Mouse (Mus musculus): Measurements from ENCODE around the gene Fbxo3. TPM values are rescaled to one million over a fixed set of nuclear protein-coding genes. Genes with fewer than 3 reads are reported as not detected.
A peak's percentile ranks its signal among the peaks of the same experiment; 100 is the strongest.
"Not testable (repeated sequence)": the region's sequence is repeated elsewhere in the genome, so short reads cannot be mapped to it uniquely, and the experiment has no call there.

Fbxo3 gene
- total RNA-seq, 2 experiments from 2014 or later, result 45.1 to 57.4 TPM

DNA sequence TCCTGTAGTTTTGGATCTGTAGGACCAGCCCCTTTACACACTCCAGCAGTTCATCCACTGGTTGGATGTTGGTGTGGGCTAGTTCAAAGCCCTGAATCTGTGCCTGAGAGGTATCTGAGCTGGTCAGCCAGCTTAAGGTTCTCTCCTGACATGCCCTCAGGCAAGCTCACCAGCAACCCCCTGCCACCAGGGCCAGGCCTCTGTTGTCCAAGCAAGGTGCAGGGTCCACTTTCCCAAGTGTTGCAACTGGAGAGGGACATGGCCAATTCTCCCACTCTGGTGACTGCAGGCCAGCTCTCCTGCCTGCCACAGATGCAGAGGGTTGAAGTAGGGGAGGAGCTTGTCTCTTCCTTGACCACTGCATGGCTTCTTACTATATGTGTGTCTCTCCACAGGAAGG is 56.5 kb downstream of the Fbxo3 start:
- ATAC-seq (replicated peaks; ENCODE audit: poor library complexity, severe bottlenecking), result not testable (repeated sequence)

DNA sequence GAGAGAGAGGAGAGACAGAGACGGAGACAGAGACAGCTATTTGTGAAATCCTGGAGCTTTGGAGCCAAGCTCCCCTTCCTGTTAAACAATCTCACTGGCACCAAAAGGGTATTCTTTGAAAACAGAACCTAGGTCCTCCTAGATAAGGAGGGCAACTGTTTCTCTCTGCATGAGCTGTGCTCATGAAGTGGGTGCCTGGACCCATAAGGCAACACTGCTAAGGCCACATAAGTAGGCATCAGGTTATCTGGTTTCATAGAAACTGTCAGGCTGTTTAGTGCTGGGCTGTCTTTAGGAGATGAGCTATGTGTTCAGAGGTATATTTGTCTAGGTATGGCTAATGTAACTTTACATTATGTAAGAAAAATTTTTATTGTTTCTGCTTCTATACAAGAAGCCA is 60.0 kb downstream of the Fbxo3 start:
- ATAC-seq (replicated peaks; ENCODE audit: poor library complexity, severe bottlenecking), result not testable (repeated sequence)

- no peak for ATAC-seq (replicated peaks; ENCODE audit: poor library complexity, severe bottlenecking)
Observed at GRCm38 (mm10) chr2:104093305-104093704, 65.8 kb downstream of the Fbxo3 start.

DNA sequence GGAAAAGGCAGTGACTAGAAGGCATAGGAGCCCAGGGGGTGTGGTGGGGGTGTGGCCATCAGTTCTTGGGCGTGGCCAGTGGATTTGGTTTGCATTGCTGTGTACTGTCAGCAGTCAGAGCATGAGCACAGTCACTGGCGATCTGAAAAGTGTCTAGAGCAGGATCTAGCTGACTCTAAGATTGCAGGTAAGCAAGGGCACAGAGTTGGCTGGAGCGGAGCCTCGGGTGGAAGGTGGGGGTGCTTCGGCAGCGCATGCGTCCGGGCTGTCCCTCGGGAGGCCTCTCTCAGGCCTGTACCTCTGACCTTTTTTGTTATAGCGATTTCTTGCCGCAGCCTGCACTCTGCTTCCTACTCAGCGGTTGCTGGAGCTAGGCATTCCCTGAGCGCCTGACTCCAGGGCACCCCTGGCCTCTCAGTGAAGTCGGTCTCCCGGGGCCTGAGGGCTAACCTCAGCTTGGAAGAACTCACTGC is 68.3 kb downstream of the Fbxo3 start, which contains the start of gene Cd59a:
Gene Cd59a (plus strand): TSS at position 61 of the 473 bp plus-strand sequence.
- peak; percentile 93 for ATAC-seq (replicated peaks; ENCODE audit: poor library complexity, severe bottlenecking)

DNA sequence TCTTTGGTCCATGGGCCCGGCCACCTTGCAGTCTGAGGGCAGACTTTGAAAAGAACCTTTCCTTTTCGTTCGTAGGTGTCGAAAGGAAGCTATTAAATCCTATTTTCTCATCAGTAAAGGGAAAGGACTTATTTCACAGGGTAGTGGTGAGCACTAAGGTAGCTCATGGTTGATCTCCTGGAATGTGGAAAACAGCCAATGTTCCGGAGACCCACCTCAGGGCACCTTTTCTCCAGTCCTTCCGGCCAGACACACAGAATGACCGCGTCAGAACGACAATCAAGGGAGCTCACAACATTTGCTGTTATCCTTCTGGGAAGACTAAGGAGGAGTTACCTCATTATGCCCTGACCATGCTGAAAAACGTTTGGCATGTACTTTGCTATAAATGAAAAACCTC is 68.7 kb downstream of the Fbxo3 start:
- ATAC-seq (replicated peaks; ENCODE audit: poor library complexity, severe bottlenecking), result no peak

- ATAC-seq (replicated peaks; ENCODE audit: poor library complexity, severe bottlenecking), result not testable (repeated sequence)
Observed at GRCm38 (mm10) chr2:104096796-104097195, 69.3 kb downstream of the Fbxo3 start.

DNA sequence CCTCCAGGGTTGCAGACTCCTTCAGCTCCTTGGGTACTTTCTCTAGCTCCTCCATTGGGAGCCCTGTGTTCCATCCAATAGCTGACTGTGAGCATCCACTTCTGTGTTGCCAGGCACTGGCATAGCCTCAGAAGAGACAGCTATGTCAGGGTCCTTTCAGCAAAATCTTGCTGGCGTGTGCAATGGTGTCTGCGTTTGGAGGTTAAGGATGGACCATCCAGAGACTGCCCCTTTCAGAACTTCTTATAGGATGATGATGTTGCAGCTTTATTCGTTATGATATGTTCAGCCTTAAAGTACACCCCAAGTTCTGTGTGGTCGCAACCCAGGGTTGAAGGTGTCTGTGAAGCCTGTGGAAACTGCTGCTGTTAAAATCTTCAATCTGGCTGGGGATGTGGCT is 69.9 kb downstream of the Fbxo3 start:
- ATAC-seq (replicated peaks; ENCODE audit: poor library complexity, severe bottlenecking), result not testable (repeated sequence)

DNA sequence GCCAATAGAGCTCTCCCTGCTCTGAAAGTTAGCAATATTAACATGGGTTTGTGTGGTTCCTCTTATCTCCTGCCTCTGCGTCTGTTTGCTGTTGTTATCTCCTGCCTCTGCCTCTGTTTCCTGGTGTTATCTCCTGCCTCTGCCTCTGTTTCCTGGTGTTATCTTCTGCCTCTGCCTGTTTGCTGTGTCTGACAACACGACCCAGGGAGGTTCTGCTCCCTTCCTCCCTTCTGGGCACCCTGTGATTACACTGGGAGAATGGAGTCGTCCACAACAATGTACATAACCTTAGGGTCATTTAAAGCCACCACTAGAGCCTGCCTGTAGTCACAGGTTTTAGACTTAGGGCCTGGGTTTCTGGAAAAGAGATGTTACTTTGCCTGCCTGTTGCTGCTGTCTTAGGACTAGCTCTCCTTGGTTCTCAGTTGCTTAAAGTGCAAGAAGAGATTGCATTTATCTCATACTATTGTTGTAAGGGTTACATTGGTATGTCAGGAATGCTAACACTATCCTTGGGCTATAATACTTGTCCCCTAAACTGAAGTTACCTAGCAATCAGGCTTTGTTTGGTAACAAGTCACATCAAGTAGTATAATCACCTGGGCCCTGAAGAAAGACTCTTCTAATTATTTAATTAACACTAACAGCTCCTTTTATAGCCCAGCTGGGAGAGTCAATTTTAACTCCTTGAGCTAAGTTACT is 71.2 kb downstream of the Fbxo3 start:
- peak; percentile 44 for ATAC-seq (replicated peaks; ENCODE audit: poor library complexity, severe bottlenecking)

- no peak for ATAC-seq (replicated peaks; ENCODE audit: poor library complexity, severe bottlenecking)
Observed at GRCm38 (mm10) chr2:104099231-104099585, 71.7 kb downstream of the Fbxo3 start.

DNA sequence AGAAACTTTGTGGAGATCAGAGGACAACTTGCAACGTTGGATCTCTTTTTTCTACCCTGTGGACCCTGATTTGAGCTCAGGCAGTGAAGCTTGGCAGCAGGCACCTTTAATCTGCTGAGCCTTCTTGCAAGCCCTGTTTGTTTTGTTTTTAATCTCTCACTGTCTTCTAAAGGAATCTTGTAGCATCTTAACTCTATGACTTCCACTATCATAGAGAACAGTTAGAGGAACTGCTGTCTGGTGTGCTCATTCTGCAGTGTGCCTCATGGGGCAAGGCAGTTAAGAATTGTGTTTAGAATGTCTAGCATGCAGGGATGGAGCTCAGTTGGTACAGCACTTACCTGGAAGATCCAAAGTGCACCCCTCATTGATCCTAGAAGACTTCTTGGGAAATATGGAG is 72.4 kb downstream of the Fbxo3 start:
- no peak for ATAC-seq (replicated peaks; ENCODE audit: poor library complexity, severe bottlenecking)

GRCm38 (mm10) chr2:104104800-104105199 is 77.3 kb downstream of the Fbxo3 start:
- no peak for ATAC-seq (replicated peaks; ENCODE audit: poor library complexity, severe bottlenecking)

GRCm38 (mm10) chr2:104109021-104109420 is 81.5 kb downstream of the Fbxo3 start:
- ATAC-seq (replicated peaks; ENCODE audit: poor library complexity, severe bottlenecking), result not testable (repeated sequence)

DNA sequence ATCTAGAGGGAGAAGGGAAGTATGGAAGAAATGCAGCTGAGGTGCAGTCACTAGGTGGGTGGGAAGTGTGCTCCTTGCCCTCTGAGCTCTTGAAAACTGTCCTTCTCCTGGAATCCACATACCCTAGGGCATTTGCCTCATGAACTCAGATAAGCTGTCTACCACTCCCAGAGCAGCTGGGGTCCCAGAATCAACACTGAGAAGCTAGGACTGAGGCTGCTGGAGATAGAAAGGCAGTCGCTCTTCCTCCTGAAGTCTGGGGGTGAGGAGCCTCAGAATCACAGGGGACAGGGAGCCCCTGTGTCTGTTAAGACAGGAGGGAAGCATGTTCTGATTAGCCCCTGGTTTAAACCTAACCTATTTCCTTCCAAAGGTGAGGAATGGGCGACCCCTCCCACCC is 82.0 kb downstream of the Fbxo3 start:
- ATAC-seq (replicated peaks; ENCODE audit: poor library complexity, severe bottlenecking), result no peak

DNA sequence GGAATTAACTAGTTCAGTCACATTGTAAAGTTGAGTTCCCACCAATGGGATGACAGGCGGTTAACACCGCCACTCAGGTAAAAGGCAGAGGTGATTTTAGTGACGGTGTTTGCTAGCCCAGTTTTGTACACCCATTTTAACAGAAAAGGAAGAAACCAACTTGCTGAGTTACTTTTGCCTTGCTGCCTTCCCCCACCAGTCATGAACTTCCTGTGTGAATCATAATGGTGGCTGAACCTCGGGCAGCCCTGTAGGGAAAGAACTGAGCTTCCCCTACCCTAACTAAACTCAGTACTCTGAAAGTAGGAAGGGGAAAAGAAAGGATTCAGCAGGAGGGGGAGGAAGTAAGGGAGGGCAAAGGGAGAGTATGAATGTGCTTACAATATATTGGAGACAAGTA is 82.5 kb downstream of the Fbxo3 start:
- 0 out of 2 replicates have a peak, but pooled peaks have one; percentile 30 for ATAC-seq (replicated peaks; ENCODE audit: poor library complexity, severe bottlenecking)

DNA sequence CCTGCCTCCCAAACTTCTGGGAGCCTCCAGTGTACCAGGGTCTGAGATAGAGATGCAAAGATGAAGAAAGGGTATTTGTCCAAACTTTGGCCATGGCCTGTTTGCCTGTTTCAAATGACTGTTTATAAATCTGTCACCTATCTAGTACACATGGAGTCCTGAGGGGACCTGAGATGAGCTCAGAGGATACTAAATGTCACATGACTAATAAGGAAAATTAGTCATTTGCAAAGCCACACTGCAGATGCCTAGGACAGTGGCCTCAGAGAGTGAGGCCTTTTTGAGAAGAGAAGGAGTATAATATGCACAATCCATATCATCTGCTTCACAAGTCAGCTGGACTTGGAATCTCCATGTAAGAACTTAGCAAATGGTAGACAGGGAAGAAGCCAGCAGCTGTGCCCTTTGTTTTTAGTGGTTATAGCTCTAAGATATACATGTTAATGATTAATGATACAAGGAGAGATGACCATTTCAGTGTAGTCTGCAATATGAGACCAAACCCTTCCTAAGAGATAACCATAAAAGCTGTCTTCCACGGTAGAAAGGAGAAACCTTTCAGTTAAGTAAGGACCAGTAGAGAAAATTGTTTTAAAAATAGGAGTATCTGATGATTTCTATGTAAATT is 83.8 kb downstream of the Fbxo3 start:
- ATAC-seq (replicated peaks; ENCODE audit: poor library complexity, severe bottlenecking), result not testable (repeated sequence)

Other genes starting within 250 kb of the Fbxo3 start
- 371 and 391 TPM in 2 replicates for gene Caprin1, start 230.1 kb upstream of the Fbxo3 start, total RNA-seq (2014; fragmentation: Nextera tagmentation)
- gene Caprin1, start 230.1 kb upstream of the Fbxo3 start, total RNA-seq (2017), result 510 and 593 TPM in 2 replicates
- gene Lmo2, start 69.7 kb upstream of the Fbxo3 start, total RNA-seq (2014; fragmentation: Nextera tagmentation), result 334 and 343 TPM in 2 replicates
- 231 and 233 TPM in 2 replicates for gene Lmo2, start 69.7 kb upstream of the Fbxo3 start, total RNA-seq (2017)
- not detected in 2 replicates for gene 4931422A03Rik, start 640 bp downstream of the Fbxo3 start, total RNA-seq (2014; fragmentation: Nextera tagmentation)
- gene 4931422A03Rik, start 640 bp downstream of the Fbxo3 start, total RNA-seq (2017), result 0.98 TPM in 1 of 2 replicates, not detected in the other
- not detected in 2 replicates for gene Gm10912, start 38.1 kb downstream of the Fbxo3 start, total RNA-seq (2014; fragmentation: Nextera tagmentation)
- 0.15 and 1.2 TPM in 2 replicates for gene Gm10912, start 38.1 kb downstream of the Fbxo3 start, total RNA-seq (2017)
- gene Gm10799, start 40.8 kb downstream of the Fbxo3 start, total RNA-seq (2014; fragmentation: Nextera tagmentation), result not detected in 2 replicates
- gene Gm10799, start 40.8 kb downstream of the Fbxo3 start, total RNA-seq (2017), result not detected in 2 replicates
- not detected in 2 replicates for gene Cd59b, start 42.1 kb downstream of the Fbxo3 start, total RNA-seq (2014; fragmentation: Nextera tagmentation)
- 3.1 TPM in 1 of 2 replicates, not detected in the other for gene Cd59b, start 42.1 kb downstream of the Fbxo3 start, total RNA-seq (2017)
- 0.26 and 1.1 TPM in 2 replicates for gene Cd59a, start 68.1 kb downstream of the Fbxo3 start, total RNA-seq (2014; fragmentation: Nextera tagmentation)
- gene Cd59a, start 68.1 kb downstream of the Fbxo3 start, total RNA-seq (2017), result 0.88 and 1.2 TPM in 2 replicates
- not detected in 2 replicates for gene A930018P22Rik, start 95.0 kb downstream of the Fbxo3 start, total RNA-seq (2014; fragmentation: Nextera tagmentation)
- not detected in 2 replicates for gene A930018P22Rik, start 95.0 kb downstream of the Fbxo3 start, total RNA-seq (2017)